Mouse (Mus musculus) intestine, embryonic 14.5 days (tissue): ENCODE measurements around the gene C1qc. TPM values are rescaled to one million over a fixed set of nuclear protein-coding genes. Genes with fewer than 3 reads are reported as not detected.
A peak's percentile ranks its signal among the peaks of the same experiment; 100 is the strongest.

ENCODE experiments used
- ATAC-seq: fragments of 200-750 bp; cut with Nextera tagmentation; replicated peaks from 2 replicates; pipeline ENCODE4 v1.8.0; 2017; ENCODE audit warnings: low read depth, moderate number of reproducible peaks, moderate TSS enrichment, moderate library complexity; ENCODE audit not compliant: low FRiP score, low TSS enrichment
- DNase-seq: peaks from one replicate; pipeline ENCODE4 v3.0.0-alpha.2; 2018; ENCODE audit warnings: low spot score
- H3K27ac ChIP-seq: fragments of 300-500 bp; sonication (generic); 2 replicates; pipeline ENCODE4 v1.5.1; 2014; ENCODE audit warnings: low read depth, mild to moderate bottlenecking, control low read depth
- H3K27me3 ChIP-seq: fragments of 300-500 bp; sonication (generic); replicated peaks from 2 replicates; pipeline ENCODE4 v1.6.1; 2014; ENCODE audit warnings: low read length, control low read depth; ENCODE audit not compliant: control insufficient read depth, insufficient read depth
- H3K36me3 ChIP-seq: fragments of 300-500 bp; sonication (generic); 2 replicates; pipeline ENCODE4 v1.6.1; 2014; ENCODE audit warnings: low read length, control low read depth; ENCODE audit not compliant: control insufficient read depth, insufficient read depth
- H3K4me1 ChIP-seq: fragments of 300-500 bp; sonication (generic); replicated peaks from 2 replicates; pipeline ENCODE4 v1.6.1; 2014; ENCODE audit warnings: low read length, control low read depth, mixed read lengths; ENCODE audit not compliant: control insufficient read depth, insufficient read depth
- H3K4me2 ChIP-seq: fragments of 300-500 bp; sonication (generic); 2 replicates; pipeline ENCODE4 v1.6.1; 2014; ENCODE audit warnings: low read length
- H3K4me3 ChIP-seq: fragments of 300-500 bp; sonication (generic); 2 replicates; pipeline ENCODE4 v1.5.1; 2014; ENCODE audit warnings: low read depth, low read length, control low read depth, mixed read lengths
- H3K9ac ChIP-seq: fragments of 300-500 bp; sonication (generic); 2 replicates; pipeline ENCODE4 v1.6.1; 2014; ENCODE audit warnings: mild to moderate bottlenecking, low read length
- H3K9me3 ChIP-seq: fragments of 300-500 bp; sonication (generic); 2 replicates; pipeline ENCODE4 v1.6.1; 2016; ENCODE audit warnings: low read length, control low read depth; ENCODE audit not compliant: control insufficient read depth
- WGBS: fragments of 180-500 bp; shearing (Covaris S2); extraction: QIAGEN DNeasy Blood & Tissue Kit; methylation state at CpG from one replicate; pipeline ENCODE4 v1.1.7; 2014; 5-methylcytosine and 5-hydroxymethylcytosine counted together
- polyA plus RNA-seq: library from polyadenylated mRNA; unstranded; fragments of >200 nt; fragmentation: Nextera tagmentation; extraction: Ambion mirVana; gene quantifications from 2 replicates; pipeline ENCODE4 v1.2.1, GENCODE M21; 2014

C1qc gene
- polyA plus RNA-seq, 1 experiment from 2014 or later = 32.3 TPM

DNA sequence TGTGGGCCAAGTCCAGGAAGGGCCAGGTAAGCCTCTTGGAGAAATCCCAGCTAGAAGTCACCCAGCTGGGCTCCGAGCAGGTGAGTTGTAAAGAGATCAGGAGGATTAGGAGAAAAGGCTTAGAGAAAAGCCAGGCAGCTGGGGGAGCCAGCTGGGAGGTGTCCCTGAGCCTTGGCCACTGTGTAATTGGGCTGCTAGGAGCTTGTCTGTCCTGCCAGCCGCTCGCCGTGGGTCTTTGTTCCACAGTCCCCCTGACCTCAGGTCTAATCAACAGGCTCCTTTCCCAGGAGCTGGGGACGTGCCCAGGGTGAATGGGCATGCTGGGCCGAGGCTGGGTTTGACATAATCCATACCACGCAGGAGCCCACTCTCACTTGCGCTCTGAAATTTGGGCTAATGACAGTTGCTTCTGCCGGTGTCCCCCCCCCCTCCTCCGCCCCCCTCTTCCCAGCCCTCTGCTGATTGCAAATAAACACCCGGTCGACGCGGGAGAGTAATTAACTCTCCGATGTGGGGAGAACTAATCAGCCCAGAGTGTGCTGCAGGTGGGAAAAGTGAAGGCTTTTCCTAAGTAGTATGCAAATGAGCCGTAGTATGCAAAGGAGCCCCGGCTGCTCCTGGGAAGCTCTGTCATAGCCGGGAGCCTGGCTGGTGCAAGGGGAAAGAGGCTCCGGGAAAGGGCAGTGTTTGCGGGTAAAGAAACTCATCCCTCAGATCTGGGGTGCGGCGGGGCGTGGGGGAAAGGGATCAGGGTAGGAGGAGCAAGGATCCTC is 12.1 kb upstream of the C1qc start:
- ATAC-seq = no peak
- H3K9ac ChIP-seq = no peak overlapping the region
- H3K27ac ChIP-seq = no peak overlapping the region
- H3K36me3 ChIP-seq = no peaks in the 10 kb centered on the region
- WGBS = 3% methylated on average over 23 of the region's 23 CpGs
- no peak for DNase-seq
- no peaks in the 10 kb centered on the region for H3K9me3 ChIP-seq
- H3K4me2 ChIP-seq = no peak overlapping the region
- peaks cover 35% of the 10 kb centered on the region for H3K27me3 ChIP-seq
- H3K4me3 ChIP-seq = no peak overlapping the region
- no peaks in the 10 kb centered on the region for H3K4me1 ChIP-seq

DNA sequence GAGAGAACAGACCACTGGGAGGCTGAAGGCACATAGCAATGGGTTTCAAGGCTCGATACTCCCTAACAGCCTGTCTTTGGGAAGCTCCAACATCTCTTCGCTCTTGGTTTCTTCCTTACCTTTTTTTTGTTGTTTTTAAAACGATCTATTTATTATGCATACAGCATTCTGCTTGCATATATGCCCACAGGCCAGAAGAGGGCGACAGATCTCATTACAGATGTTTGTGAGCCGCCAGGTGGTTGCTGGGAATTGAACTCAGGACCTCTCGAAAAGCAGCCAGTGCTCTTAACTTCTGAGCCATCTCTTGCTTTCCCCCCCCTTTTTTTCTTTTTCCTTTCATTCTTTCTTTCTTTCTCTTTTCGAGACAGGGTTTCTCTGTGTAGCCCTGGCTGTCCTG is 6.3 kb upstream of the C1qc start:
- H3K9ac ChIP-seq = no peak overlapping the region
- no peak for ATAC-seq
- H3K4me3 ChIP-seq = no peak overlapping the region
- H3K4me2 ChIP-seq = no peak overlapping the region
- 63% methylated on average over 7 of the region's 7 CpGs for WGBS
- H3K27me3 ChIP-seq = peaks cover 25% of the 10 kb centered on the region
- no peak overlapping the region for H3K27ac ChIP-seq
- no peaks in the 10 kb centered on the region for H3K9me3 ChIP-seq
- H3K4me1 ChIP-seq = peaks cover 6% of the 10 kb centered on the region; the same call in 1 of the 2 replicates
- H3K36me3 ChIP-seq = no peaks in the 10 kb centered on the region
- DNase-seq = no peak

DNA sequence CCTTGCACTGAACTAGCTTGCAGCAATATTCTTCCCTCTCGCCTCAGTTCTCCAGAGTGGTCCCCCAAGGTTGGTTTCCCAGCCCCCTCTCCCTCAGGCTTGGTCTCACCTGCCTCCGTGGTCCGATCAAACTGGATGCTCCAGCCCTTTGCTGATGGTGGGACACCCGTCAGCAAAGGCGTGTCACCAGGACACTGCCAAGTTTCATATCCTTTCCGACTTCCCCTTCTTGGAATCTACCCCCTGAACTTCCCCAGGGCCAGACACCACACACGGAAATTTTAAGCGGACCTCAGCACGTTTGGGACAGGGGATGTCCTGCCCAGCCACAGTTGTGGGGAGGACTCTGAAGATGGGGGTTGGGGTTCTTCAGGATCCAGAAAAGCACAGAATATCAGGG is 5.8 kb upstream of the C1qc start, which contains the start of gene C1qa:
Gene C1qa, minus strand, starts transcription at position 167 of the 400 bp plus-strand sequence.
- H3K4me3 ChIP-seq = no peak within 1 kb of the TSS
- 71% methylated on average over 9 of the region's 9 CpGs for WGBS
- no peaks in the 10 kb centered on the region for H3K36me3 ChIP-seq
- ATAC-seq (no peak), DNase-seq (no peak)
- H3K4me2 ChIP-seq = no peak within 1 kb of the TSS
- no peaks in the 10 kb centered on the region for H3K9me3 ChIP-seq
- H3K9ac ChIP-seq = no peak within 1 kb of the TSS
- H3K4me1 ChIP-seq = peaks cover 6% of the 10 kb centered on the region; the same call in 1 of the 2 replicates
- no peak within 1 kb of the TSS for H3K27ac ChIP-seq
- peaks cover 20% of the 10 kb centered on the region for H3K27me3 ChIP-seq

DNA sequence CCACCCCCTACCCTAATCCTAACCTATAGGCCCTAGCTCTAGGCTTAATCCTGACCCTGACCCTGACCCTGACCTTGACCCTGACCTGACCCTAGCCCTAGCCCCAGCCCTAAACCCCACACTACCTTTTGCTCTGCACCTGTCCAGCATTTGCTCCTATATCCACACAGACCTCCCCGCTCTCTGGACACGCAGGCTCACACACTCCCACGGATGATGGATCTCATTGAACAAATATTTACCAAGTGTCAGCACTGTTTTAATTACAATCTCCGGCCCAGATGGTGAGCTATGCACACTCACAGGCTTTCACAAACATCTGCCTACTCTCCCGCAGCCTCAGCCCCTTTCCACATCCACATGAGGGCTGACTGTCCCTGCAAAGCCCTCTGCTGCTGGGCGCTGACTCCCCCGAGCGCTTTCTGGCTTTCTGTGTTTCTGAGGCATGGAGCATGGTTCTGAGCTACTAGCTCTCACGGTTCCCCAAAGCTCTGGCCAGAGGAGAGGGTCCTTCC is 5.3 kb upstream of the C1qc start:
- Histone ChIP-seq H3K4me1 (peaks cover 6% of the 10 kb centered on the region; the same call in 1 of the 2 replicates), H3K36me3 (no peaks in the 10 kb centered on the region), H3K4me3 (no peak overlapping the region), H3K9me3 (no peaks in the 10 kb centered on the region), H3K9ac (no peak overlapping the region), H3K4me2 (no peak overlapping the region), H3K27me3 (peaks cover 20% of the 10 kb centered on the region), H3K27ac (no peak overlapping the region)
- DNase-seq (no peak), ATAC-seq (no peak)
- WGBS = 27% methylated on average over 9 of the region's 9 CpGs

DNA sequence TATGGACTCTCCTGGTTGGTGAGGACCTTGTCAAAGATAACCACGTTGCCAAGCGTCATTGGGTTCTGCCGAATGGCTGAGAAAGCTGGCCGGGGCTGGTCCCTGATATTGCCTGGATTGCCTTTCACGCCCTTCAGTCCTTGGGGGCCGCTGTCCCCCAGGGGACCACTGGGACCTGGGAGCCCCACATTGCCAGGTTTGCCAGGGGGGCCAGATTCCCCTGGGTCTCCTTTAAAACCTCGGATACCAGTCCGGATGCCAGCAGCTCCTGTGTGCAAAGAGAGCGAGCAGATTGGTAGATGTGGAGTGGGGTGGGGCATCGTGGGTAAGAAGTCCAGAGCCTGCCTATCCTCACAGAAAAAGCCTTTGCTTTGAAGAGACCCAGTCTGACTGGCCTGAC is 3.6 kb upstream of the C1qc start:
- no peaks in the 10 kb centered on the region for H3K9me3 ChIP-seq
- no peak overlapping the region for H3K4me2 ChIP-seq
- H3K4me1 ChIP-seq = peaks cover 6% of the 10 kb centered on the region; the same call in 1 of the 2 replicates
- DNase-seq (no peak), ATAC-seq (no peak)
- no peak overlapping the region for H3K4me3 ChIP-seq
- H3K27me3 ChIP-seq = peaks cover 20% of the 10 kb centered on the region
- WGBS = 42% methylated on average over 10 of the region's 10 CpGs
- H3K9ac ChIP-seq = no peak overlapping the region
- no peaks in the 10 kb centered on the region for H3K36me3 ChIP-seq
- no peak overlapping the region for H3K27ac ChIP-seq

DNA sequence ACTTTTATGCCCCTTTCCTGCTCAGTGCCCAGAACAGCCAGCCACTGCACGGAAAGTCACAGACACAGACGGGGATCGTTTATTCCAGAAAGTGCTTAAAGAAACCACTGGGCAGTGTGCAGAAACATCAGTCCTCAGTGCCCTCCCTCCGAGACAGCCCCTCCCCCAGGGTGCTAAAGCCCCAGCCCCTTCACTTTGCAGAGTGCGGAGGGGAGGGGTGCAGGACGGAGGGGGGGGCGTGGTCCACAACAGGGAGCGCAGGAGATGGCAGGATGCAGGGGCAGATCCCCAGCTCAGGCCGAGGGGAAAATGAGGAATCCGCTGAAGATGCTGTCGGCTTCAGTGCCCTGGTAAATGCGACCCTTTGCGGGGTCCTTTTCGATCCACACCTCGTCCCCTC is 3.0 kb upstream of the C1qc start:
- Histone ChIP-seq H3K27me3 (peaks cover 20% of the 10 kb centered on the region), H3K4me1 (peaks cover 6% of the 10 kb centered on the region; the same call in 1 of the 2 replicates), H3K36me3 (no peaks in the 10 kb centered on the region), H3K9me3 (no peaks in the 10 kb centered on the region), H3K9ac (no peak overlapping the region), H3K27ac (no peak overlapping the region), H3K4me3 (no peak overlapping the region), H3K4me2 (no peak overlapping the region)
- no peak for DNase-seq
- no peak for ATAC-seq
- 9% methylated on average over 13 of the region's 15 CpGs for WGBS

DNA sequence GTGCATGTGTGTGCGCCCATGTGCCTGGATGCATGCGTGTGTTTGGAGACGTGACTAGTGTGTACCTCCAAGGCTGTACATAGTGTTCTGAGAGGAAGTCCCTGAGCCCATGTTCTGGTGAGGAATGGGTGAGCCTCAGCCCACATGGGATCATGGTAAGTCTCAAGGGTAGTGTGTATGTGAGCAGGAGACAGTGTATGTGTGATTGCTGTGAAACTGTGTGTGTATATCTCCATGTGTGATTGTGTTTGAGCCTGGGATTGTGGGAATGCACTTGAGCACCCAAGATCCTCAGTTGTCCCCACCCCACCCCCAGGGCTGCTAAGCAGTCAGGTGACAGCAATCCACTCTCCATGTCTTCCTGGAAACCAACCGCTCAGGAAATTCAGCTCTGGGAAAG is 2.0 kb upstream of the C1qc start:
- Histone ChIP-seq H3K4me2 (no peak overlapping the region), H3K4me1 (peaks cover 6% of the 10 kb centered on the region; the same call in 1 of the 2 replicates), H3K27me3 (peaks cover 20% of the 10 kb centered on the region), H3K27ac (no peak overlapping the region), H3K9me3 (no peaks in the 10 kb centered on the region), H3K4me3 (no peak overlapping the region), H3K36me3 (no peaks in the 10 kb centered on the region), H3K9ac (no peak overlapping the region)
- WGBS = 70% methylated on average over 4 of the region's 4 CpGs
- no peak for ATAC-seq
- DNase-seq = no peak

DNA sequence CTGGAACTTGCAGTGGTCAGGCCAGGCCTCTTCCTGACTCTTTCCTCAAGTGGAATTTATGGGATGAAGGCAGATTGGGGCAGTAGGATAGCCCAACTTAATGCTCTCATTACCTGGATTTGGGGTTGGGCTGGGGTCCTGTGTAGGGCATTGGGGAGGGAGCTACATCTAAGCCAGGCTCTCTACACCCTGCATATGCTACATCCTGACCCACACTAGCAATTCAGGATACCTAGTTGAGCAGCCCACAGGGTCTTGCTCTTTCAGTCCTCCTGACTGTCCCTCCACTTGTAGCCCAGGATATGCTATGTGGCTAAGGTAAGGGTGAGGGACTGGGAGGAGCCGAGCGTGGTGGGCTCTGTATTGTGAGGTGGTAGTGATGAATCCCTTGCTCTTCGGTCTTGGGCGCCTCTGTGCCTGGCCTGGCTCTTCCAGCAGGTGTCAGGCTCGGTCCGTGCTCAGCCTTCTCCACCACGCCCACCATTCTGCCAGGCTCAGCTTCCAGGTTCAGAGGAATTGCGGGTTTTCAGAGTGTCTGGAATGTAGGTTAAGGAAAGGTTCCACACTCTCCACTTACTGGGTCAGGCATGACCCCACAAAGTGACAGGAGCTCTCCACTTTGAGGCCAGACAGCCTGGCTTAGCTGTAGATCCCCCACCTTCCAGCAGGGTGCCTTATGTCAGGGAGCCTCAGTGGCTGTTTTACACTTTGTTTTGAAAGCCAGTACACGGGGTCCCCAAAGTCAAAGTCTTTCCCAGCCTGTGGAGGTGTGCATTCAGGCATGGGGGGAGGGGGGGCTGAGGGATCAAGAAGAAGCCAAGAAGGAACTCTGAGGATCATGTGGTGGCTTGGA is 1.1 kb upstream of the C1qc start:
- no peaks in the 10 kb centered on the region for H3K36me3 ChIP-seq
- H3K27me3 ChIP-seq = peaks cover 20% of the 10 kb centered on the region
- ATAC-seq (peak; percentile 48), DNase-seq (peak; percentile 76)
- H3K9me3 ChIP-seq = no peaks in the 10 kb centered on the region
- H3K4me1 ChIP-seq = peaks cover 6% of the 10 kb centered on the region; the same call in 1 of the 2 replicates
- H3K4me3 ChIP-seq = no peak overlapping the region
- WGBS = 6% methylated on average over 9 of the region's 9 CpGs
- H3K9ac ChIP-seq = no peak overlapping the region
- H3K4me2 ChIP-seq = no peak overlapping the region
- no peak overlapping the region for H3K27ac ChIP-seq
